Mouse (Mus musculus) limb, embryonic 10.5 days (tissue): ENCODE data around the gene Gpank1. TPM values are rescaled to one million over a fixed set of nuclear protein-coding genes. Genes with fewer than 3 reads are reported as not detected.

Experiments
- DNase-seq: peaks from one replicate; pipeline ENCODE4 v3.0.0-alpha.2; 2017; ENCODE audit warnings: low spot score
- H3K27ac ChIP-seq: fragments of 300-500 bp; sonication (generic); 2 replicates; pipeline ENCODE4 v1.5.1; 2016; ENCODE audit warnings: mild to moderate bottlenecking
- H3K27me3 ChIP-seq: fragments of 300-500 bp; sonication (generic); 2 replicates; pipeline ENCODE4 v1.6.1; 2016; ENCODE audit warnings: low read depth, mild to moderate bottlenecking; ENCODE audit not compliant: poor library complexity, severe bottlenecking
- H3K36me3 ChIP-seq: fragments of 300-500 bp; sonication (generic); 2 replicates; pipeline ENCODE4 v1.6.1; 2016; ENCODE audit warnings: mild to moderate bottlenecking, moderate library complexity
- H3K4me1 ChIP-seq: fragments of 300-500 bp; sonication (generic); 2 replicates; pipeline ENCODE4 v1.6.1; 2016
- H3K4me3 ChIP-seq: fragments of 300-500 bp; sonication (generic); 2 replicates; pipeline ENCODE4 v1.5.1; 2016; ENCODE audit warnings: mild to moderate bottlenecking, moderate library complexity
- H3K9me3 ChIP-seq: fragments of 300-500 bp; sonication (generic); replicated peaks from 2 replicates; pipeline ENCODE4 v1.6.1; 2016; ENCODE audit warnings: mild to moderate bottlenecking
- WGBS: fragments of 180-500 bp; shearing (Covaris S2); methylation state at CpG from one replicate; pipeline ENCODE4 v1.1.7; 2016; 5-methylcytosine and 5-hydroxymethylcytosine counted together
- polyA plus RNA-seq: library from polyadenylated mRNA; unstranded; fragments of >200 nt; fragmentation: Nextera tagmentation; extraction: Ambion mirVana; gene quantifications from 2 replicates; pipeline ENCODE4 v1.2.1, GENCODE M21; 2016

Gene Gpank1
- 33.9 and 35.8 TPM in 2 replicates for polyA plus RNA-seq

DNA sequence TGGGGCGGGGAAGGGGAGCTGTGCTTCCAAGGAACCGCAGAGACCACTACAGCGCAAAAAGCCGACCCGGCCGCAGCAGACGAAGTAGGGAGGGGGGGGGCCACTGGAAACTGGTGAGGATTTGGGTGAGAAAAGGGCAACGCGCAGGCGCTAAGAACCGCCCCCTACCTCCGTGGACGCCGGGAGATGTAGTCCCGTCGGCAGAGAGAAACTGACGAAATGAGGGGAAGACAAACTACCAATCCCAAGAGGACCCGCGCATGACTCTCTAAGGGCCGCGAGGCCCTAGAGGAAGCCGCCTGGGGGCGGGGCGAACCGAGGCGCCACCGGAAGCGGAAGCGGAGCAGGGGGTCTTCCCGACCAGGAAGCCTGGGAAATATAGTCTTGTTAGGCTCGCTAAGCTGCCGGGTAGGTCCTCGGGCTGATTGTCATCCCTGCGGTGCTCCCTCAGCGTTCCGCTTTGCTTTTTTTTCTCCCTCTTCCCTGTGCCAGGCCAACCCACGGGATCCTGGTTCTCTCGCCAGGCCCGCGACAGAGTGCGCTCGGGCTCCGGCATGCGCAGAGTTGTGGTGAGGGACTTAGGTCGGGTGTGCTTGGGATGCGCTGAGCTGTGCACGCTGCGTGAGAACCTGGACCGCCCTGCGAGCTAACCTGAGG, at the start of gene Gpank1:
Gpank1 (plus strand) TSS at position 313 of the 657 bp plus-strand sequence.
- Histone ChIP-seq H3K36me3 (peaks cover 55% of the 10 kb centered on the region), H3K27me3 (no peaks in the 10 kb centered on the region), H3K4me3 (peak within 1 kb of the TSS; percentile 89), H3K4me1 (peaks cover 32% of the 10 kb centered on the region), H3K27ac (peak within 1 kb of the TSS; percentile 90), H3K9me3 (no peaks in the 10 kb centered on the region)
- under 1% methylated on average over 50 of the region's 50 CpGs for WGBS
- peak; percentile 98 for DNase-seq

DNA sequence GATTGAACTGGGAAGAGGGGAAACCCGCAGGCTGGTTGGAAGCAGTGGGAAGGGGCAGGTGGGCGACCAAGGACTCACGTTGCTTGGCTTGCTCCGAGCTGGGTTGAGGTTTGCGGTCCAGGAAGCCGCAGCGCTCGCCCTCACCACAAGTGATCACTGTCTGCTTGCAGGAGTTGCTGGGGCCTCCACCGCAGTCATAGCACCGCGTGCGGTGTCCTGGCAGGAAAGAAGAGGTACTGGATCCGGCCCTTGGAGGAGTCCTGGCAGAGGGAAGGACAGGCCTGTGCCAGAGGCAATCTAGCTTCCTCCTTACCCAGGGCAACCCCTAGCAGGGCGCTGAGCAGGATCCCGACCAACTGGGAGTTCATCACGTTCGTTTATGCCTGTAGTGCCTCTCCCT, 47.2 kb upstream of the Gpank1 start:
- no peaks in the 10 kb centered on the region for H3K9me3 ChIP-seq
- DNase-seq, result no peak
- H3K4me1 ChIP-seq, result peaks cover 33% of the 10 kb centered on the region
- no peaks in the 10 kb centered on the region for H3K36me3 ChIP-seq
- H3K4me3 ChIP-seq, result no peak overlapping the region
- peak overlapping the region; percentile 53 for H3K27ac ChIP-seq
- H3K27me3 ChIP-seq, result peaks cover 25% of the 10 kb centered on the region
- WGBS, result 45% methylated on average over 17 of the region's 17 CpGs

DNA sequence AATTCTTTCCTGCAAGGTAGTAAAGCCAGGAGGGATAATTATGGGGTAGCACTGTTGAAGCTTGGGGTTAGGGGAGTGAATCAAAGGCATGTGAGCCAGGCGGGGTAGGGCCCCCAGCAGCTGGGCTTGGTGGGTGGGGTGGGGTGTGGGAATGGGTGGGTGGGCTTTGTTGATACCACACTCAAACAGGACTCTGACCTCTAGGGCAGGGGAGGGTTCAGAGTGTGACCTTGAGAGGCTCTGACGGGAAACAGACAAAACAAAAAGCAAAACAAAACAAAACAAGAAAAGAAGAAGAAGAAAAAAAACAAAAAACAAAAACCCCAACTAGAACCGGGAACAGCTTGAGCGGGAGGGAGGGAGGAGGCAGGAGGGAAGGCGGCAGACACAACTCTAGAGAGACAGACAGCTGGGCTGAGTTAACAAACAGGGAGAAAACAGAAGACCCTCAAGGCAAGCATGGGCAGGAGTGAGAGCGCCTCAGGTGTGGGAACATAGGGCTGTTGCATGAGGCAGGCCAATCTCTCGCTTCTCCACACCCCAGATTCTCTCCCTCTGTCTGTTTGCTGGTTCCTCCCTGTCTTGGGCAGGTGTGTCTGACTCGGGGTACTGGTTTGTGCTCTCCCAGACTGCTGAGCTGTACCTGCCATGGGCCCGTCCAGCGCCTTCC, 44.6 kb upstream of the Gpank1 start, which contains the start of gene Ly6g6e:
Ly6g6e (plus strand) TSS at position 396 of the 670 bp plus-strand sequence.
- no peaks in the 10 kb centered on the region for H3K9me3 ChIP-seq
- H3K27me3 ChIP-seq, result peaks cover 29% of the 10 kb centered on the region
- peak within 1 kb of the TSS; percentile 37 for H3K4me3 ChIP-seq
- WGBS, result 22% methylated on average over 10 of the region's 10 CpGs
- peak within 1 kb of the TSS; percentile 58 for H3K27ac ChIP-seq
- DNase-seq, result peak; percentile 41
- peaks cover 36% of the 10 kb centered on the region for H3K4me1 ChIP-seq
- H3K36me3 ChIP-seq, result no peaks in the 10 kb centered on the region

DNA sequence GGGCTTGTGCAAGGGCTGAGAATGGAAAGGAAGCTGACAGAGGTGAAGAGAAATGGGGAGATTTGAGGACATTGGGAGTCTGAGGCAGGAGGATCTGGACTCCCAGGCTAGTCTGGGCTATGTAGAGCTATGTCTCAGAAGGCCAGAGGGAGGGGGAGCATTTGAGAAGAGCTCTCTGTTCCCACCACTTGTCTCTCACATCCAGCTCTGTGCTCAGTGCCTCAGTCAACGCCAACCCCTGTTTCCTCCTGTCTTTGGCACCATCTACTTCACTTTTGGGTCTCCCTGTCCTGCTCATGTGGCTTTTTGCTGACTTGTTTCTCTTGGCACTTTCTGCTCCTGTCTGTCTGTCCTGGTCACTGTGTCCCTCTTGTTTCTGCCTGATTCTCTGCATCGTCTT, 44.0 kb upstream of the Gpank1 start:
- no peak for DNase-seq
- peak overlapping the region; percentile 37 for H3K4me3 ChIP-seq
- H3K9me3 ChIP-seq, result no peaks in the 10 kb centered on the region
- WGBS, result 46% methylated on average over 2 of the region's 2 CpGs
- H3K27ac ChIP-seq, result peak overlapping the region; percentile 58; the same call in 1 of the 2 replicates
- no peaks in the 10 kb centered on the region for H3K36me3 ChIP-seq
- peaks cover 36% of the 10 kb centered on the region for H3K4me1 ChIP-seq
- peaks cover 29% of the 10 kb centered on the region for H3K27me3 ChIP-seq

DNA sequence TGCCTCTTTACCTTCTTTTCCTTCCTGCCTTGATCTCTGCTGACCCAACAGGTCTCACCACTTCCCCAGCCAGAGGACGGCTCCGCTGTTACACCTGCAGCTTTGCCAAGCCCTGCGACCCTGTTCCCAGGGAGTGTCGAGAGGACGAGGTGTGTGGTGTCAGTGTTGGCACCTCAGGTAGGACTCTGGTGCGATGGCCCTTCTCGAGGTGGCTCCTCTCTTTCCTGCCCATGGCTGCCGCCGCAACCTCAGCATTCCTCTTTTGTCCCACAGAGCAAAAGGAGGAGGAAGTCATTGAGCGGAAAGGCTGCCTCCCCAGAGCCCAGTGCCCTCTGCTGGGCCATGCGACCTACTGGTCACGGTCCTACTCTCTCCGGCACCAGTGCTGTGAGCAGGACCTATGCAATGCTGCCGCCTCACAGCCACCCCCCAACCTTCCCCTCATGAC, 43.4 kb upstream of the Gpank1 start, which contains the start of gene Ly6g6d:
Ly6g6d (minus strand) TSS at position 280 of the 448 bp plus-strand sequence.
- DNase-seq, result peak; percentile 53
- Histone ChIP-seq H3K27ac (peak within 1 kb of the TSS; percentile 58), H3K4me3 (peak within 1 kb of the TSS; percentile 37), H3K27me3 (peaks cover 29% of the 10 kb centered on the region), H3K4me1 (peaks cover 36% of the 10 kb centered on the region), H3K9me3 (no peaks in the 10 kb centered on the region), H3K36me3 (no peaks in the 10 kb centered on the region)
- 13% methylated on average over 14 of the region's 14 CpGs for WGBS

DNA sequence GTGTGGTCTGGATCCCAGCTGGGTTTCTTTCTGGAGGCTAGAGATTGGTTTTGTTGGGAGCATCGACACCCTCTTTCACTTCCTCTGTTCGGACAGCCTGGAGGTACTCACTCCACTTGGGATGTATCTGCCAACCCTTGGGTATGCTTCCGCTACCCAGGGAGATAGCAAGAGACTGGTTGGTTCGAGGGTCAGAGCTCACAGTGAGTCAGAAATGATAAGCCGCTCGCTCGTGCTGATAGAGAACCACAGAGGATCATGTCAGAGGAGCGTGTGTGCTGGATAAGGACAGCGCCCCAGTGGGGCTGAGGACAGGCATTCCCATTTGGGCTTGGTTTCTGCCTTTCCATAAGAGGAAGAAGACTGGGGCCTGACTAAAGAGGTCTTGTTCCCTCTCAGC, 41.5 kb upstream of the Gpank1 start:
- Histone ChIP-seq H3K27ac (no peak overlapping the region), H3K27me3 (peaks cover 29% of the 10 kb centered on the region), H3K9me3 (no peaks in the 10 kb centered on the region), H3K4me1 (peaks cover 28% of the 10 kb centered on the region), H3K36me3 (no peaks in the 10 kb centered on the region), H3K4me3 (no peak overlapping the region)
- WGBS, result 76% methylated on average over 9 of the region's 9 CpGs
- DNase-seq, result no peak

DNA sequence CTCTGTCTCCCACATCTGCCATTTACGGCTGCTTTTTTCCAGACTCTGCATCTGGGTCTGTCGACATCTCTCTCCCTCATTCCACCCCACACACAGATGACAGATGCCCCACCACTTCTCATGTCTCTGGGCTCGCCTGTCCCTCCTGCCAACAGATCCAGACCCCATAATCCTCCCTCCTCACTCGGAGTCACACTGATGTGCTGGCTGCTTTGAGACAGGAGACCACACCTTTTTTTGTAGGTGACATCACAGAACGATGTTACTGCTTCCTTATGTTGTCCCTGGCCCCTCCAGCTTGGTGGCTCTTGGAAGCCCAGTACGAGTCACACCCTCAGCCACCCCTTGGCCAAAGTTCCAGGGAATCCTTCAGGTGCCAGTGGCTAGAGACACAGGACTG, 41.0 kb upstream of the Gpank1 start:
- Histone ChIP-seq H3K36me3 (no peaks in the 10 kb centered on the region), H3K27ac (no peak overlapping the region), H3K4me1 (peaks cover 28% of the 10 kb centered on the region), H3K9me3 (no peaks in the 10 kb centered on the region), H3K4me3 (no peak overlapping the region), H3K27me3 (peaks cover 29% of the 10 kb centered on the region)
- no peak for DNase-seq
- WGBS, result 49% methylated on average over 6 of the region's 6 CpGs

DNA sequence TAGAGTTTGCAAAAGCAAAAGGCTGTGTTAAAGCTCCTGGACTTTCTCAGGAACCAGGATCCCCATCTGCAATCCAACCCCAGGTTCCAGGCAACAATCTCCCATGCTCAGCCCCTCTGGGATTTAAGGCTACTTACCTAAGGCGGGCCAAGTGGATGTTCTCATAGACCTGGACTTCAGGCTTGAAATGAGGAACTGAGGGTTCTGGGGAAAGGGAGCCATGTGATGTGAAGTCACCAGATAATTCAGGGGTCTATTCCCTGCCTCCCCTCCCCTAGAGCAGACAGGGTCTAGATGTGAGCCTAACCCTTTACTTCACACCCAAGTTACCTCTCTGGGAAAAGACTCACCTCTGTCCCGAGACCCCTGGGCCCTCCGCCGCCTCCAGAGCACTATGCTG, 40.5 kb upstream of the Gpank1 start:
- H3K4me1 ChIP-seq, result peaks cover 28% of the 10 kb centered on the region
- no peaks in the 10 kb centered on the region for H3K36me3 ChIP-seq
- no peak for DNase-seq
- 86% methylated on average over 4 of the region's 4 CpGs for WGBS
- H3K9me3 ChIP-seq, result no peaks in the 10 kb centered on the region
- no peak overlapping the region for H3K27ac ChIP-seq
- no peak overlapping the region for H3K4me3 ChIP-seq
- H3K27me3 ChIP-seq, result peaks cover 29% of the 10 kb centered on the region

DNA sequence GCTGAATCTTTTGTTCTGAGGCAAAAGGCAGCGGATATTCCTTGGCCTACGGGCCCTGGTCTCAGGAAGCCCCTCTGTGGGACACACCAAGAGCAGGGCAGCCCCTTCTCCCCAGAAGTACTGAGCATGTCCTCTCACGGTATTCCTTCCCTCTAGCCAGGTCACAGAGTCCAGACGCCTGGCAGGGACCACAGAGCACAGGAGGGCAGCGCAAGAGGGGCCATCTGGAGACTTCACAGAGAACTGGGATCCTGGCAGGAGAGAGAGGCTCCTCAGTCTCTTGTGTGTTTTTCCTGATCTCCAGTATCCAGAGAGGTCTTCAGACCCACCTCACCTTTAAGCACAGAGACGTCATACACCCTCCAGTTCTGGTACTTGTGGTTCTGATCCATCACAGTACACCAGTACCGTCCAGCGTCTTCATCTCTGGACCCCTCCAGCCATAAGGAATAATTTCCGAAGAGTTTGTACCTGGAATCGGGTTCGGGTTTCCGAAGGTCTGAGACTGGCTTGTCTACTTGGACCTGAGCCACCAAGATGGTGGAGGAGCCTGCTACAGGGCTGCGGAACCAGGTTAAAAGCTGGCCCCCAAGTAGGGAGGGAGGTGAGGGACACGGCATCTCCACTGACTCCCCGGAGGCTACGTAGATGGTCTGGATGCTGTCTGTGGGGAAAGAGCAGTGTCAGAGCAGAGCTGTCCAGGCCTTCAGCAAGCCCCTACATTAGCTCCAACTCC, 38.2 kb upstream of the Gpank1 start:
- peaks cover 7% of the 10 kb centered on the region for H3K4me1 ChIP-seq
- H3K36me3 ChIP-seq, result no peaks in the 10 kb centered on the region
- H3K9me3 ChIP-seq, result no peaks in the 10 kb centered on the region
- no peak overlapping the region for H3K27ac ChIP-seq
- peaks cover 15% of the 10 kb centered on the region for H3K27me3 ChIP-seq
- WGBS, result 84% methylated on average over 16 of the region's 16 CpGs
- no peak for DNase-seq
- H3K4me3 ChIP-seq, result no peak overlapping the region

DNA sequence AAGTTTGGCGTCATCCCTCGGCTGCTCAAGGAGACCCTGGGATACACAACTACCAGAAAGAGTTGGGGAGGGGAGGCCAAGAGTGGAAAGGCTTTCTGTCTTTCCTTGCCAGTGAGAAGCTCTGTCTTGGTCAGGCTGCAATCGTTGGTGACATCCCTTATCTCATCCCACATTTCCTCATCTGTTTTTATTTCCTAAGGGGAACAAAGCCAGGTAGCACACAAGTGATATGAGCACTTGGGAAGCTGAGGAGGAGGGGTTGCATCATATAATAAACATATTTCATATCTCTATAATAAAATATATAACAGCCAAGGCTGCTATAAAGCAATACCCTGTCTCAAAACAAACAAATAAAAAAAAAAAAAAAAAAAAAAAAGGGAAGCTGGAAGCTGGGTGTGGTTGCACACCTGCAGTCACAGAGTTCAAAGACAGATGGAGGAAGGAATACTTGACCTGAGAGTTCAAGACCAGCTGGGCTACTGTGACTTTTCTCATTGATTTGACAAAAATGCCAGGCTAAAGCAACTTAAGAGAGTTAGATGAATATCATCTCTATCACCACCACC, 37.2 kb upstream of the Gpank1 start:
- no peak for DNase-seq
- WGBS, result 76% methylated on average over 3 of the region's 3 CpGs

DNA sequence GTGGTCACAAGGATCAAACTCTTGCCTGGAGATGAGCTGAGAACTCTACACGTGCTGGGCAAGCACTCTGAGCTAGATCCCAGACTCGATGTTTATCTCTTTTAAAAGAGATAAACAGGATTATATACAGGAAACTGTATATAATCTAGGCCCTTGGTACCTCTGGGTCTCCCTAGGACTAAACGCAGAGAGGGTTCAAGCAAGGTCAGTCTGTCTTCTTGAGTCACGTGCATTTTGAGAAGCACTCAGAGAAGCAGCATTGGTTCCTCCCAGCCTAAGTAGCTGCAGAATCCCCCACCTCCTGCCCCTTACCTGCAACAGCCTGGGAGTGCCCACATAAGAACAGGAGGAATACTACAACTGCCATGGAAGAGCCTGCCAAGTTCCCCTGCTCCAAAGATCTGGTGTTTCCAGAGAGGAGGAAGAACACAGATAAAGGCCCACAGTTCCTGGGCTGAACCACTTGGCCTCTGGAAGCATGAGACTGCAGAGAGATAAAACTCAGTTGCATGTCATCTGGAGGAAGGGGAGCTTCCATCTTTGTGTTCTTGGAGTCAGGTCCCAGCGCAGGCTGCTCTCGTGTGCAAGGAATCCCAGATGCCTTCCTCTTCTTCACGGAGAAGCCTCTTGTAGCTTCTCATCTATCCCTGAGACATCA, 35.9 kb upstream of the Gpank1 start, which contains the start of gene Ly6g6f:
Ly6g6f (minus strand) TSS at position 403 of the 658 bp plus-strand sequence.
- H3K27ac ChIP-seq, result no peak within 1 kb of the TSS
- no peaks in the 10 kb centered on the region for H3K9me3 ChIP-seq
- H3K4me1 ChIP-seq, result peaks cover 8% of the 10 kb centered on the region
- no peak within 1 kb of the TSS for H3K4me3 ChIP-seq
- peaks cover 2% of the 10 kb centered on the region; the same call in 1 of the 2 replicates for H3K36me3 ChIP-seq
- no peaks in the 10 kb centered on the region for H3K27me3 ChIP-seq
- 84% methylated on average over 7 of the region's 7 CpGs for WGBS
- no peak for DNase-seq

More for the DNA sequence above, 37.2 kb upstream of the Gpank1 start:
- 0 out of 2 replicates have a peak, but pooled peaks cover 3% of the 10 kb centered on the region for H3K4me1 ChIP-seq
- no peak overlapping the region for H3K27ac ChIP-seq
- no peak overlapping the region for H3K4me3 ChIP-seq
- H3K27me3 ChIP-seq, result peaks cover 5% of the 10 kb centered on the region; the same call in 1 of the 2 replicates
- H3K36me3 ChIP-seq, result no peaks in the 10 kb centered on the region
- H3K9me3 ChIP-seq, result no peaks in the 10 kb centered on the region

DNA sequence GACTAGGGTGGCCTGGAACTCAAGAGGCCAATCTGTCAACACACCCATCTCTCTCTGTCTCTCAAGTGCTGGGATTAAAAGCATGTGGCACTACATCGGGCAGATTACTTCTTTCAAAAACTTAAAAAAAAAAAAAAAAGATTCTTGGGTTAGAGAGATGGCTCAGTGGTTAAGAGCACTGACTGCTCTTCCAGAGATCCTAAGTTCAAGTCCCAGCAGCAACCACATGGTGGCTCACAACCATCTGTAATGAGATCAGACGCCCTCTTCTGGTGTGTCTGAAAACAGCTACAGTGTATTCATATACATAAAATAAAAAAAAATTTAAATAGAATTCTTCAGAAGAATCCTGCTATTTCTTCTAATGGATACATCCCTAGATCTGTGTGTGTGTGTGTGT, 33.1 kb upstream of the Gpank1 start:
- Histone ChIP-seq H3K4me3 (no peak overlapping the region), H3K27me3 (no peaks in the 10 kb centered on the region), H3K36me3 (peaks cover 28% of the 10 kb centered on the region), H3K4me1 (peaks cover 11% of the 10 kb centered on the region), H3K27ac (no peak overlapping the region), H3K9me3 (no peaks in the 10 kb centered on the region)
- no peak for DNase-seq
- WGBS, result 56% methylated on average over 2 of the region's 2 CpGs
